Mouse (Mus musculus): ENCODE results near the gene Dhrs7b.

- TF ChIP-seq CTCF (IDR thresholded peaks at IDR 0.05; ENCODE audit: extremely low read depth, insufficient read depth, insufficient read length, insufficient replicate concordance) (no peak), POLR2A (IDR thresholded peaks at IDR 0.05; ENCODE audit: low read depth, low read length) (no peak)
Measured at GRCm38 (mm10) chr11:60825191-60825590, 5.2 kb upstream of the Dhrs7b start.
